Mouse (Mus musculus): ENCODE data around the gene Kcnc3. TPM values are rescaled to one million over a fixed set of nuclear protein-coding genes. Genes with fewer than 3 reads are reported as not detected.

The Kcnc3 gene
- polyA plus RNA-seq, 1 experiment from 2014 or later = 0.20 TPM

DNA sequence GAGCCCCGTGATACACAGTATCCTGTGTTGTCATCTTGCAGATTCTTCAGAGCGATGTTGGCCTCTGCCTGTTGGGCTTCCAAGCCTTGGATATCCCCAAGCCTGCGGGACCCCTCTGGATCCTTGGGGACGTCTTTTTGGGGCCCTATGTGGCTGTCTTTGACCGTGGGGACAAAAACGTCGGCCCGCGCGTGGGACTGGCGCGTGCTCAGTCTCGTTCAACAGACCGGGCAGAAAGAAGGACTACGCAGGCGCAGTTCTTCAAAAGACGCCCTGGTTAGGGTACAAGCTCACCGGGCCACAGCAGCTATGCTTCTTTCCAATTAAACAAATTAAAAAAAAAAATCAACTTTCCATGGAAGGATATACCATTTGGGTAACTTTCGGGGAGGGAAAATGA is 3.9 kb upstream of the Kcnc3 start:
- no peak overlapping the region for H3K27ac ChIP-seq (ENCODE audit: low read depth, low read length)
- H3K27me3 ChIP-seq (replicated peaks; ENCODE audit: control insufficient read depth, insufficient read depth, low read length) = peaks cover 60% of the 10 kb centered on the region
- peak overlapping the region; percentile 17 for H3K4me2 ChIP-seq (replicated peaks; ENCODE audit: low read depth)
- no peak overlapping the region for H3K4me3 ChIP-seq (ENCODE audit: low read depth, low read length)
- no peak for ATAC-seq
- H3K9ac ChIP-seq (ENCODE audit: low read depth, low read length) = no peak overlapping the region
- 9% methylated on average over 19 of the region's 19 CpGs for WGBS
- no peaks in the 10 kb centered on the region for H3K36me3 ChIP-seq (ENCODE audit: control insufficient read depth, insufficient read depth)
- H3K4me1 ChIP-seq (replicated peaks; ENCODE audit: control insufficient read depth, insufficient read depth, low read length) = peaks cover 4% of the 10 kb centered on the region; the same call in 1 of the 2 replicates
- no peaks in the 10 kb centered on the region for H3K9me3 ChIP-seq (ENCODE audit: control insufficient read depth)
- TF ChIP-seq CTCF (IDR thresholded peaks at IDR 0.05; ENCODE audit: low read depth) = no peak

DNA sequence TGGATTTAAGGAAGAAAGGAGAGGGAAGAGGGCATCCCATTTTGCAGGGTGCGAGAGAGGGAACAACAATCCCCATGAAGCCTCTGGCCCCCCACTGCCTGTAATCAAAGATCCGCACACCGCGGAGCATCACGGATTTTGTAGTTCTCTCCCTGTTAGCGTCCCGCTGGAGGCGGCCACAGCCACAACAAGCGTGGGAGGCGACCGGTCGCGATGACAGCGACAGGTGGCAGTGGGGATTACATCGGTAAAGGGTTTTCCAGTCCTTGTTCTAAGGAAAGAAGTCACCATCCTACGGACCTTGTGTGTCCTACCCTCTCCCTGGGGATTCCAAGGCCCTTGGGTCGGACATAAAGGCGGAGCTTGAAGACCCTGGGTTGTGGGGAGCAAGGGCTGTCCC is 3.5 kb upstream of the Kcnc3 start:
- no peak overlapping the region for H3K9ac ChIP-seq (ENCODE audit: low read depth, low read length)

DNA sequence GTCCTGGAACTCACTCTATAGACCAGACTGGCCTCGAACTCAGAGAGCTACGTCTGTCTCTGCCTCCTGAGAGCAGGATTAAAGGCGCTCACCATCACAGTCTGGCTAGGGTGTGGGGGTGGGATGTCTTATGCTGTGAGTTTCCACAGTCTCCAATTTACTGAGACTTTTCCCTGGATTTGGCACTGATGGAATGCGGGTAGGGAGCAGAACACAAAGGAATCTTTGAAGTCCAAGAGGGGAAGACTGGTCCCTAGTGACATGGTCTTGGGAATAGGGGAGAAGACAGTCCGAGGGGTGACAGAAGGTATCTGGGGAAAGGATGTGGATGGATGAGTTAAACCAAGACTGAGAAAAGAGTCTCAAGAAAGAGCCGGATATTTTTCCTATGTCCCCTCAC is 2.8 kb upstream of the Kcnc3 start:
- H3K9me3 ChIP-seq (ENCODE audit: control insufficient read depth) = no peaks in the 10 kb centered on the region
- H3K4me3 ChIP-seq (ENCODE audit: low read depth, low read length) = no peak overlapping the region
- ATAC-seq = no peak
- no peak overlapping the region for H3K4me2 ChIP-seq (replicated peaks; ENCODE audit: low read depth)
- no peak for TF ChIP-seq CTCF (IDR thresholded peaks at IDR 0.05; ENCODE audit: low read depth)
- H3K27ac ChIP-seq (ENCODE audit: low read depth, low read length) = no peak overlapping the region
- 38% methylated on average over 6 of the region's 6 CpGs for WGBS
- H3K36me3 ChIP-seq (ENCODE audit: control insufficient read depth, insufficient read depth) = no peaks in the 10 kb centered on the region
- no peak overlapping the region for H3K9ac ChIP-seq (ENCODE audit: low read depth, low read length)
- peaks cover 4% of the 10 kb centered on the region; the same call in 1 of the 2 replicates for H3K4me1 ChIP-seq (replicated peaks; ENCODE audit: control insufficient read depth, insufficient read depth, low read length)
- peaks cover 68% of the 10 kb centered on the region for H3K27me3 ChIP-seq (replicated peaks; ENCODE audit: control insufficient read depth, insufficient read depth, low read length)

More for the DNA sequence above, 3.5 kb upstream of the Kcnc3 start:
- H3K27me3 ChIP-seq (replicated peaks; ENCODE audit: control insufficient read depth, insufficient read depth, low read length) = peaks cover 64% of the 10 kb centered on the region
- WGBS = 2% methylated on average over 18 of the region's 18 CpGs
- H3K4me2 ChIP-seq (replicated peaks; ENCODE audit: low read depth) = peak overlapping the region; percentile 17
- no peak for TF ChIP-seq CTCF (IDR thresholded peaks at IDR 0.05; ENCODE audit: low read depth)
- H3K4me1 ChIP-seq (replicated peaks; ENCODE audit: control insufficient read depth, insufficient read depth, low read length) = peaks cover 4% of the 10 kb centered on the region; the same call in 1 of the 2 replicates
- no peak overlapping the region for H3K4me3 ChIP-seq (ENCODE audit: low read depth, low read length)
- ATAC-seq = no peak
- no peaks in the 10 kb centered on the region for H3K9me3 ChIP-seq (ENCODE audit: control insufficient read depth)
- no peak overlapping the region for H3K27ac ChIP-seq (ENCODE audit: low read depth, low read length)
- H3K36me3 ChIP-seq (ENCODE audit: control insufficient read depth, insufficient read depth) = no peaks in the 10 kb centered on the region

DNA sequence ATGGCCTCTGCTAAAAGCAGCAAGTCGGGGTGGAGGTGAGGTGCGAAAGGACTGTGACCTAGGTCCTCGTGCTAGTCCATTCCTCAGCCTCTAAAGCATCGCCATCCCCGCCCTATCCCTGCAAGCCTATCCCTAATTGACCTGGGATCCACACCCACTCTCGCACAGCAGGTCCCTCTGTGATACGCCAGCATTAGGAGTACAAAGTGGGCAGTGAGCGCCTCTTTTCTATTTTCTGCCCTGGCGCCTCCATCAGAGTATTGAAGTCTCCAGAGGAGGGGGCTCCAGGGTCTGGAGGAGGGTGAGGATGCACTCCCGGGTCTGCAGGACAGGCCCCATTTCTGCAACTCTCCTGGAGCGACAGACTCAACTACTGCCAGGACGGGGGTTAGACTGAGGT is 2.1 kb upstream of the Kcnc3 start:
- H3K4me2 ChIP-seq (replicated peaks; ENCODE audit: low read depth) = peak overlapping the region; percentile 73
- H3K27me3 ChIP-seq (replicated peaks; ENCODE audit: control insufficient read depth, insufficient read depth, low read length) = peaks cover 74% of the 10 kb centered on the region
- TF ChIP-seq CTCF (IDR thresholded peaks at IDR 0.05; ENCODE audit: low read depth) = no peak
- no peak for ATAC-seq
- H3K4me1 ChIP-seq (replicated peaks; ENCODE audit: control insufficient read depth, insufficient read depth, low read length) = peaks cover 4% of the 10 kb centered on the region; the same call in 1 of the 2 replicates
- H3K9me3 ChIP-seq (ENCODE audit: control insufficient read depth) = no peaks in the 10 kb centered on the region
- no peak overlapping the region for H3K27ac ChIP-seq (ENCODE audit: low read depth, low read length)
- H3K4me3 ChIP-seq (ENCODE audit: low read depth, low read length) = peak overlapping the region; percentile 43; the same call in 1 of the 2 replicates
- 9% methylated on average over 12 of the region's 12 CpGs for WGBS
- no peaks in the 10 kb centered on the region for H3K36me3 ChIP-seq (ENCODE audit: control insufficient read depth, insufficient read depth)
- H3K9ac ChIP-seq (ENCODE audit: low read depth, low read length) = no peak overlapping the region

DNA sequence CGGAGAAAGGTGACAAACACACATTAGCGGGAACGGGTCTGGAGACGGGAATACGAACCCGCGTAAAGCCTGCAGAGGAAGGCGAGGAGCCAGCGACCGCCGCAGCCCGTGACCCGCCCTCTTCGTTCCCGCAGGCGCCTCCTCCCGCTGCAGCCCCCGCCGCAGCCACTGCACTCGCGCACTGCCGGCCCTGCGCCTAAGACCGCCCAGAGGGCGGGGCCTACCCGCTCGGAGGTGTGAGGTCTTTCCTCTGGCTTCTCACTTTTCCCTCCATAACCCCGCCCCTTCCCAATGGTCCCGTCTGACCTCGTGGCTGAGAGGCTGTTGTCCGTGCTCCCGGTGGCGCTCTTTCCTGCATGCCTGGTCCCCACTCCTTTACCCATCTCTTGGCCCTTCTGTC is 1.3 kb upstream of the Kcnc3 start:
- no peak overlapping the region for H3K9ac ChIP-seq (ENCODE audit: low read depth, low read length)
- H3K9me3 ChIP-seq (ENCODE audit: control insufficient read depth) = no peaks in the 10 kb centered on the region
- peak overlapping the region; percentile 73 for H3K4me2 ChIP-seq (replicated peaks; ENCODE audit: low read depth)
- ATAC-seq = no peak
- peaks cover 4% of the 10 kb centered on the region; the same call in 1 of the 2 replicates for H3K4me1 ChIP-seq (replicated peaks; ENCODE audit: control insufficient read depth, insufficient read depth, low read length)
- no peaks in the 10 kb centered on the region for H3K36me3 ChIP-seq (ENCODE audit: control insufficient read depth, insufficient read depth)
- WGBS = 0% methylated on average over 24 of the region's 33 CpGs
- H3K4me3 ChIP-seq (ENCODE audit: low read depth, low read length) = peak overlapping the region; percentile 43
- H3K27me3 ChIP-seq (replicated peaks; ENCODE audit: control insufficient read depth, insufficient read depth, low read length) = peaks cover 78% of the 10 kb centered on the region
- H3K27ac ChIP-seq (ENCODE audit: low read depth, low read length) = no peak overlapping the region
- peak; percentile 14; the same call in 1 of the 2 replicates for TF ChIP-seq CTCF (IDR thresholded peaks at IDR 0.05; ENCODE audit: low read depth)

DNA sequence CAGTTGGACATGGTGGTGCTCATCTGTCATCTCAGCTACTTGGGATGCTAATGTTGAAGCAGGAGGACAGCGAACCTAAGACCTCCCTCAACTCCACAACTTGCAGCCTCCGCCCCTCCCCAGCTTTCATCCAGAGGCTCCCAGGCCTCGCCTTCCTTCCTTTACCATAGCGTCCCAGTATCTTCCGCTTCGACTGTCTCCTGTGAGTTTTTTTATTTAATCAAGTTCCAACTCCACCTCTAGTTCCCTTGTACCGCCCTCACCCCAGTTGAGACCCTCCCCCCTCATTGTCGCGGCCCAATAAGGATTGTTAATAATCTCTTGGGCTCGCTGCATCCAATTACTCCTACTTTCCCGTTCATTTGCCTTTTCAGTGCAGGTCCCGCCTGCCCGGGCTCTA is 518 bp upstream of the Kcnc3 start:
- TF ChIP-seq CTCF (IDR thresholded peaks at IDR 0.05; ENCODE audit: low read depth) = no peak
- H3K36me3 ChIP-seq (ENCODE audit: control insufficient read depth, insufficient read depth) = no peaks in the 10 kb centered on the region
- no peak for ATAC-seq
- no peak overlapping the region for H3K27ac ChIP-seq (ENCODE audit: low read depth, low read length)
- no peak overlapping the region for H3K9ac ChIP-seq (ENCODE audit: low read depth, low read length)
- WGBS = 9% methylated on average over 13 of the region's 13 CpGs
- peak overlapping the region; percentile 96 for H3K4me2 ChIP-seq (replicated peaks; ENCODE audit: low read depth)
- H3K4me3 ChIP-seq (ENCODE audit: low read depth, low read length) = 0 out of 2 replicates have a peak overlapping the region, but pooled peaks have one; percentile 53
- H3K4me1 ChIP-seq (replicated peaks; ENCODE audit: control insufficient read depth, insufficient read depth, low read length) = peaks cover 4% of the 10 kb centered on the region; the same call in 1 of the 2 replicates
- H3K9me3 ChIP-seq (ENCODE audit: control insufficient read depth) = no peaks in the 10 kb centered on the region
- peaks cover 77% of the 10 kb centered on the region for H3K27me3 ChIP-seq (replicated peaks; ENCODE audit: control insufficient read depth, insufficient read depth, low read length)

Measured in intestine, postnatal 0 days (tissue).